Comparison of ENCODE assay signal across 8 mouse cellular contexts in genomic region chr8:104340233-104341105, GRCm38 (mm10). TPM values are rescaled to one million over a fixed set of nuclear protein-coding genes. Genes with fewer than 3 reads are reported as not detected.
DNase-seq lines count a peak whose midpoint lies in the region; ATAC-seq and TF ChIP-seq lines count a peak whose summit lies in the region.

No protein-coding gene starts in this region.

- H3K36me3 ChIP-seq in C2C12 (ENCODE audit: control insufficient read depth, insufficient read depth) (peaks cover 26% of the 10 kb centered on the region), myocyte (ENCODE audit: control insufficient read depth, insufficient read depth) (no peaks in the 10 kb centered on the region)
- H3K36me3 ChIP-seq in heart, embryonic 13.5 days, result peaks cover 18% of the 10 kb centered on the region
- peaks cover 3% of the 10 kb centered on the region; the same call in 1 of the 2 replicates for H3K36me3 ChIP-seq in kidney, postnatal 0 days (ENCODE audit: insufficient read depth, low read length)
- H3K36me3 ChIP-seq in liver, embryonic 12.5 days, result 0 out of 2 replicates have a peak, but pooled peaks cover 6% of the 10 kb centered on the region
- H3K36me3 ChIP-seq in stomach, embryonic 14.5 days (ENCODE audit: control insufficient read depth, insufficient read depth, low read length), result peaks cover 5% of the 10 kb centered on the region; the same call in 1 of the 2 replicates

- peak overlapping the region; percentile 77 for H3ac ChIP-seq in C2C12 (ENCODE audit: control insufficient read depth, insufficient read length, low read depth)
- H3ac ChIP-seq in myocyte (ENCODE audit: control insufficient read depth, insufficient read length), result peak overlapping the region; percentile 28

- H3K79me2 ChIP-seq in C2C12 (ENCODE audit: control insufficient read depth, insufficient read depth), result peaks cover 19% of the 10 kb centered on the region
- H3K79me2 ChIP-seq in myocyte (ENCODE audit: control insufficient read depth, insufficient read depth), result no peaks in the 10 kb centered on the region

- peaks cover 8% of the 10 kb centered on the region for H3K79me3 ChIP-seq in C2C12 (ENCODE audit: low read depth)

- TF ChIP-seq CTCF in C2C12 (IDR thresholded peaks at IDR 0.05; ENCODE audit: control insufficient read depth, insufficient read depth, insufficient read length), result peak; percentile 51
- TF ChIP-seq CTCF in bone marrow macrophage, adult 2 months (IDR thresholded peaks at IDR 0.05; ENCODE audit: low read depth, low read length), result 0 out of 2 replicates have a peak, but pooled peaks have one; percentile 21
- peak; percentile 70 for TF ChIP-seq CTCF in kidney, postnatal 0 days (IDR thresholded peaks at IDR 0.05; ENCODE audit: low read depth)

- H3K27me3 ChIP-seq in C2C12 (ENCODE audit: control insufficient read depth, insufficient read depth, insufficient read length) (no peaks in the 10 kb centered on the region), myocyte (ENCODE audit: control insufficient read depth, insufficient read depth, insufficient read length) (no peaks in the 10 kb centered on the region)
- H3K27me3 ChIP-seq in heart, embryonic 13.5 days (replicated peaks), result no peaks in the 10 kb centered on the region
- H3K27me3 ChIP-seq in kidney, postnatal 0 days (ENCODE audit: insufficient read depth, low read length), result no peaks in the 10 kb centered on the region
- peaks cover 16% of the 10 kb centered on the region for H3K27me3 ChIP-seq in liver, embryonic 12.5 days (replicated peaks)
- no peaks in the 10 kb centered on the region for H3K27me3 ChIP-seq in stomach, embryonic 14.5 days (ENCODE audit: control insufficient read depth, insufficient read depth, low read length)

- peak overlapping the region; percentile 96 for H3K9ac ChIP-seq in heart, embryonic 13.5 days
- H3K9ac ChIP-seq in kidney, postnatal 0 days (ENCODE audit: low read depth, low read length), result peak overlapping the region; percentile 83
- peak overlapping the region; percentile 73 for H3K9ac ChIP-seq in liver, embryonic 12.5 days
- H3K9ac ChIP-seq in stomach, embryonic 14.5 days (replicated peaks; ENCODE audit: low read depth, low read length), result peak overlapping the region; percentile 84

- ATAC-seq in heart, embryonic 13.5 days (ENCODE audit: extremely low read depth, insufficient number of reproducible peaks, low FRiP score, low TSS enrichment), result peak; percentile 39
- peak; percentile 72 for ATAC-seq in kidney, postnatal 0 days (replicated peaks; ENCODE audit: low FRiP score, low read depth)
- ATAC-seq in liver, embryonic 12.5 days, result peak; percentile 71
- peak; percentile 73 for ATAC-seq in stomach, embryonic 14.5 days (ENCODE audit: insufficient number of reproducible peaks, insufficient read depth, low FRiP score, low read depth)

- DNase-seq in fibroblast of lung, adult 2 months (ENCODE audit: low read depth), result peak; percentile 36
- peak; percentile 91 for DNase-seq in kidney, postnatal 0 days (ENCODE audit: low spot score)

- H3K27ac ChIP-seq in bone marrow macrophage, adult 2 months (ENCODE audit: insufficient read depth, low read depth, low read length), result peak overlapping the region; percentile 98
- H3K27ac ChIP-seq in heart, embryonic 13.5 days (replicated peaks), result peak overlapping the region; percentile 94
- peak overlapping the region; percentile 90 for H3K27ac ChIP-seq in kidney, postnatal 0 days
- H3K27ac ChIP-seq in liver, embryonic 12.5 days, result peak overlapping the region; percentile 67
- H3K27ac ChIP-seq in stomach, embryonic 14.5 days (ENCODE audit: low read length), result peak overlapping the region; percentile 80

- H3K4me2 ChIP-seq in heart, embryonic 13.5 days, result peak overlapping the region; percentile 83
- H3K4me2 ChIP-seq in kidney, postnatal 0 days (ENCODE audit: low read length), result peak overlapping the region; percentile 87
- H3K4me2 ChIP-seq in liver, embryonic 12.5 days, result peak overlapping the region; percentile 84
- H3K4me2 ChIP-seq in myocyte (ENCODE audit: low read depth), result peak overlapping the region; percentile 89
- H3K4me2 ChIP-seq in stomach, embryonic 14.5 days (replicated peaks; ENCODE audit: low read depth, low read length), result peak overlapping the region; percentile 65

- H3K9me3 ChIP-seq in heart, embryonic 13.5 days, result no peaks in the 10 kb centered on the region
- no peaks in the 10 kb centered on the region for H3K9me3 ChIP-seq in kidney, postnatal 0 days (replicated peaks; ENCODE audit: low read length)
- no peaks in the 10 kb centered on the region for H3K9me3 ChIP-seq in liver, embryonic 12.5 days (replicated peaks)
- no peaks in the 10 kb centered on the region for H3K9me3 ChIP-seq in stomach, embryonic 14.5 days (ENCODE audit: control insufficient read depth, low read depth, low read length)

- H3K4me3 ChIP-seq in C2C12 (ENCODE audit: insufficient read depth, poor library complexity, severe bottlenecking), result peak overlapping the region; percentile 78
- peak overlapping the region; percentile 80 for H3K4me3 ChIP-seq in bone marrow macrophage, adult 2 months (ENCODE audit: insufficient read depth, low read length)
- H3K4me3 ChIP-seq in heart, embryonic 13.5 days, result peak overlapping the region; percentile 78
- H3K4me3 ChIP-seq in kidney, postnatal 0 days (replicated peaks; ENCODE audit: low read depth, low read length), result peak overlapping the region; percentile 67
- peak overlapping the region; percentile 62 for H3K4me3 ChIP-seq in liver, embryonic 12.5 days
- peak overlapping the region; percentile 68 for H3K4me3 ChIP-seq in myocyte
- H3K4me3 ChIP-seq in stomach, embryonic 14.5 days (ENCODE audit: low read depth, low read length), result peak overlapping the region; percentile 69

- H3K4me1 ChIP-seq in bone marrow macrophage, adult 2 months (ENCODE audit: control insufficient read depth, insufficient read depth, low read length), result peaks cover 41% of the 10 kb centered on the region
- H3K4me1 ChIP-seq in heart, embryonic 13.5 days, result peaks cover 46% of the 10 kb centered on the region
- H3K4me1 ChIP-seq in kidney, postnatal 0 days (replicated peaks; ENCODE audit: insufficient read depth, low read length), result 0 out of 2 replicates have a peak, but pooled peaks cover 12% of the 10 kb centered on the region
- peaks cover 23% of the 10 kb centered on the region for H3K4me1 ChIP-seq in liver, embryonic 12.5 days
- 0 out of 2 replicates have a peak, but pooled peaks cover 6% of the 10 kb centered on the region for H3K4me1 ChIP-seq in stomach, embryonic 14.5 days (ENCODE audit: control insufficient read depth, insufficient read depth, low read length)

- under 1% methylated on average over 45 of the region's 54 CpGs for WGBS in heart, embryonic 13.5 days
- WGBS in kidney, postnatal 0 days, result under 1% methylated on average over 47 of the region's 54 CpGs
- 2% methylated on average over 48 of the region's 54 CpGs for WGBS in liver, embryonic 12.5 days (ENCODE audit: insufficient replicate concordance)
- WGBS in stomach, embryonic 14.5 days, result 1% methylated on average over 54 of the region's 54 CpGs

- no peak for TF ChIP-seq POLR2A in bone marrow macrophage, adult 2 months (IDR thresholded peaks at IDR 0.05; ENCODE audit: borderline replicate concordance, low read depth, low read length)
- peak; percentile 60 for TF ChIP-seq POLR2A in myocyte (IDR thresholded peaks at IDR 0.05; ENCODE audit: insufficient read length, low read depth)

RNA-seq across cellular contexts. Expression of gene Cmtm3, which starts 1.3 kb away (rescaled TPM):
- 86.5 TPM for polyA plus RNA-seq in C2C12 (2012; fragmentation: generic; extraction: Trizol)
- 227 and 236 TPM in 2 replicates for polyA plus RNA-seq in bone marrow macrophage, adult 2 months (2012; ENCODE audit: insufficient read depth, insufficient read length, missing spikeins)
- polyA plus RNA-seq in heart, embryonic 13.5 days (2015; fragmentation: Nextera tagmentation; extraction: Ambion mirVana), result 95.9 and 100 TPM in 2 replicates
- 125 and 132 TPM in 2 replicates for polyA plus RNA-seq in kidney, postnatal 0 days (2015; fragmentation: Nextera tagmentation; extraction: Ambion mirVana)
- polyA plus RNA-seq in liver, embryonic 12.5 days (2016; fragmentation: Nextera tagmentation; extraction: Ambion mirVana), result 34.5 and 34.8 TPM in 2 replicates
- 28.6 TPM for polyA plus RNA-seq in myocyte (2012; fragmentation: generic; extraction: Trizol)
- 154 and 155 TPM in 2 replicates for polyA plus RNA-seq in stomach, embryonic 14.5 days (2014; fragmentation: Nextera tagmentation; extraction: Ambion mirVana)

RNA-seq across cellular contexts. Expression of gene Cmtm2b, which starts 18.4 kb away (rescaled TPM):
- polyA plus RNA-seq in C2C12 (2012; fragmentation: generic; extraction: Trizol), result not detected
- not detected in 2 replicates for polyA plus RNA-seq in bone marrow macrophage, adult 2 months (2012; ENCODE audit: insufficient read depth, insufficient read length, missing spikeins)
- not detected in 2 replicates for polyA plus RNA-seq in heart, embryonic 13.5 days (2015; fragmentation: Nextera tagmentation; extraction: Ambion mirVana)
- not detected in 2 replicates for polyA plus RNA-seq in kidney, postnatal 0 days (2015; fragmentation: Nextera tagmentation; extraction: Ambion mirVana)
- polyA plus RNA-seq in liver, embryonic 12.5 days (2016; fragmentation: Nextera tagmentation; extraction: Ambion mirVana), result not detected in 2 replicates
- not detected for polyA plus RNA-seq in myocyte (2012; fragmentation: generic; extraction: Trizol)
- not detected in 2 replicates for polyA plus RNA-seq in stomach, embryonic 14.5 days (2014; fragmentation: Nextera tagmentation; extraction: Ambion mirVana)

RNA-seq across cellular contexts. Expression of gene Gm11020, which starts 19.1 kb away (rescaled TPM):
- not detected for polyA plus RNA-seq in C2C12 (2012; fragmentation: generic; extraction: Trizol)
- not detected in 2 replicates for polyA plus RNA-seq in bone marrow macrophage, adult 2 months (2012; ENCODE audit: insufficient read depth, insufficient read length, missing spikeins)
- polyA plus RNA-seq in heart, embryonic 13.5 days (2015; fragmentation: Nextera tagmentation; extraction: Ambion mirVana), result not detected in 2 replicates
- not detected in 2 replicates for polyA plus RNA-seq in kidney, postnatal 0 days (2015; fragmentation: Nextera tagmentation; extraction: Ambion mirVana)
- not detected in 2 replicates for polyA plus RNA-seq in liver, embryonic 12.5 days (2016; fragmentation: Nextera tagmentation; extraction: Ambion mirVana)
- not detected for polyA plus RNA-seq in myocyte (2012; fragmentation: generic; extraction: Trizol)
- not detected in 2 replicates for polyA plus RNA-seq in stomach, embryonic 14.5 days (2014; fragmentation: Nextera tagmentation; extraction: Ambion mirVana)

RNA-seq across cellular contexts. Expression of gene Cmtm1, which starts 30.5 kb away (rescaled TPM):
- polyA plus RNA-seq in C2C12 (2012; fragmentation: generic; extraction: Trizol) (not detected), myocyte (2012; fragmentation: generic; extraction: Trizol) (not detected)
- not detected in 2 replicates for polyA plus RNA-seq in bone marrow macrophage, adult 2 months (2012; ENCODE audit: insufficient read depth, insufficient read length, missing spikeins)
- polyA plus RNA-seq in heart, embryonic 13.5 days (2015; fragmentation: Nextera tagmentation; extraction: Ambion mirVana), result not detected in 2 replicates
- not detected in 2 replicates for polyA plus RNA-seq in kidney, postnatal 0 days (2015; fragmentation: Nextera tagmentation; extraction: Ambion mirVana)
- not detected in 2 replicates for polyA plus RNA-seq in liver, embryonic 12.5 days (2016; fragmentation: Nextera tagmentation; extraction: Ambion mirVana)
- not detected in 2 replicates for polyA plus RNA-seq in stomach, embryonic 14.5 days (2014; fragmentation: Nextera tagmentation; extraction: Ambion mirVana)

RNA-seq across cellular contexts. Expression of gene Gm45711, which starts 30.6 kb away (rescaled TPM):
- polyA plus RNA-seq in C2C12 (2012; fragmentation: generic; extraction: Trizol) (not detected), myocyte (2012; fragmentation: generic; extraction: Trizol) (not detected)
- polyA plus RNA-seq in bone marrow macrophage, adult 2 months (2012; ENCODE audit: insufficient read depth, insufficient read length, missing spikeins), result not detected in 2 replicates
- polyA plus RNA-seq in heart, embryonic 13.5 days (2015; fragmentation: Nextera tagmentation; extraction: Ambion mirVana), result not detected in 2 replicates
- not detected in 2 replicates for polyA plus RNA-seq in kidney, postnatal 0 days (2015; fragmentation: Nextera tagmentation; extraction: Ambion mirVana)
- not detected in 2 replicates for polyA plus RNA-seq in liver, embryonic 12.5 days (2016; fragmentation: Nextera tagmentation; extraction: Ambion mirVana)
- polyA plus RNA-seq in stomach, embryonic 14.5 days (2014; fragmentation: Nextera tagmentation; extraction: Ambion mirVana), result not detected in 2 replicates

Comparison
In these comparisons a context has a peak if more than half of its experiments do, and no peak if none do; other contexts are left out.
1. Peak in every context shown above with its lines: DNase-seq, ATAC-seq, H3K4me3 ChIP-seq and H3K27ac ChIP-seq.